Mouse (Mus musculus): ENCODE measurements around the gene Mill1.

DNA sequence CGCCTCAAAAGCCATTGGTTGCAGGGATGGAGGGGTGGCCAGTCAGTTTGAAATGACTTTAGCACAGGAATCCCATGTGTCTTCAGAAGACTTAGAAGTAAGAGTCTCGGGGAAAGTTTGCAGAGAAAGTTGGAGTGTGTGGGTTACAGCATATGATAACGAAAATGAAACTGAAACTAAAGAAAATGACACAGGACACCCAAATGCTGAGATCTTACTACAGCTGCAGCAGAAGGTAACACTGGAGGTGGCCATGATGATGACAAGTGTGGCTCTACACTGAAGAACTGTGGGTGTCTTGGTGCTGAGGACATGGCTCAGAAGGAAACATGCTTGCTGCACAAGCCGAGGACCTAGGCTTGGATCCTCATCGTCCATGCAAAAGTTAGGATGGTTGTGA is 3.9 kb upstream of the Mill1 start:
- no peak for TF ChIP-seq POLR2A (IDR thresholded peaks at IDR 0.05; ENCODE audit: insufficient read length, low read depth)
- TF ChIP-seq TCF12 (IDR thresholded peaks at IDR 0.05; ENCODE audit: insufficient read depth, poor library complexity, severe bottlenecking), result no peak
- TF ChIP-seq USF1 (IDR thresholded peaks at IDR 0.05; ENCODE audit: low read depth), result no peak
- TF ChIP-seq MYOD1 (IDR thresholded peaks at IDR 0.05; ENCODE audit: control insufficient read depth in 1 of 3, insufficient read length in 2 of 3, low read depth in 2 of 3), result no peak
- no peak for TF ChIP-seq MAX (IDR thresholded peaks at IDR 0.05; ENCODE audit: low read depth)
- TF ChIP-seq SRF (IDR thresholded peaks at IDR 0.05; ENCODE audit: control insufficient read depth, insufficient read length, low read depth), result no peak
